Mouse (Mus musculus) hindbrain, embryonic 11.5 days (tissue): ENCODE results near the gene Timm17b. TPM values are rescaled to one million over a fixed set of nuclear protein-coding genes. Genes with fewer than 3 reads are reported as not detected.

ENCODE experiments used
- polyA plus RNA-seq: library from polyadenylated mRNA; unstranded; fragments of >200 nt; fragmentation: Nextera tagmentation; extraction: Ambion mirVana; gene quantifications from 2 replicates; pipeline ENCODE4 v1.2.1, GENCODE M21; 2014

Gene Timm17b
- polyA plus RNA-seq, 1 experiment from 2014 or later = 168 TPM

Other genes starting within 250 kb of the Timm17b start
- 1.9 and 2.5 TPM in 2 replicates for gene Prickle3, start 242.1 kb upstream of the Timm17b start, polyA plus RNA-seq
- 45.7 and 49.3 TPM in 2 replicates for gene Plp2, start 228.0 kb upstream of the Timm17b start, polyA plus RNA-seq
- 0.07 and 0.25 TPM in 2 replicates for gene Magix, start 218.1 kb upstream of the Timm17b start, polyA plus RNA-seq
- gene Gpkow, start 202.2 kb upstream of the Timm17b start, polyA plus RNA-seq = 35.6 and 47.7 TPM in 2 replicates
- gene Wdr45, start 185.0 kb upstream of the Timm17b start, polyA plus RNA-seq = 16.1 and 18.7 TPM in 2 replicates
- gene Gm45208, start 177.1 kb upstream of the Timm17b start, polyA plus RNA-seq = not detected in 2 replicates
- gene Praf2, start 170.9 kb upstream of the Timm17b start, polyA plus RNA-seq = 98.3 and 108 TPM in 2 replicates
- gene Ccdc120, start 148.5 kb upstream of the Timm17b start, polyA plus RNA-seq = 19.9 and 21.5 TPM in 2 replicates
- 18.5 and 21.7 TPM in 2 replicates for gene Tfe3, start 136.8 kb upstream of the Timm17b start, polyA plus RNA-seq
- gene Gripap1, start 109.6 kb upstream of the Timm17b start, polyA plus RNA-seq = 46.1 and 53.6 TPM in 2 replicates
- 1.6 and 2.2 TPM in 2 replicates for gene Kcnd1, start 77.1 kb upstream of the Timm17b start, polyA plus RNA-seq
- 32.4 and 37.5 TPM in 2 replicates for gene Otud5, start 58.0 kb upstream of the Timm17b start, polyA plus RNA-seq
- 6.4 and 7.1 TPM in 2 replicates for gene Pim2, start 21.1 kb upstream of the Timm17b start, polyA plus RNA-seq
- 11.5 and 13.3 TPM in 2 replicates for gene Slc35a2, start 15.3 kb upstream of the Timm17b start, polyA plus RNA-seq
- 155 and 161 TPM in 2 replicates for gene Pqbp1, start 88 bp upstream of the Timm17b start, polyA plus RNA-seq
- not detected in 2 replicates for gene Gm10491, start 8.5 kb downstream of the Timm17b start, polyA plus RNA-seq
- not detected in 2 replicates for gene Gm10490, start 10.2 kb downstream of the Timm17b start, polyA plus RNA-seq
- gene Pcsk1n, start 20.5 kb downstream of the Timm17b start, polyA plus RNA-seq = 23.9 and 25.9 TPM in 2 replicates
- gene Eras, start 29.2 kb downstream of the Timm17b start, polyA plus RNA-seq = not detected in 2 replicates
- gene Hdac6, start 48.5 kb downstream of the Timm17b start, polyA plus RNA-seq = 46.0 and 48.5 TPM in 2 replicates
- 3.9 and 4.9 TPM in 2 replicates for gene Gata1, start 78.7 kb downstream of the Timm17b start, polyA plus RNA-seq
- not detected in 2 replicates for gene Glod5, start 119.1 kb downstream of the Timm17b start, polyA plus RNA-seq
- gene Suv39h1, start 175.4 kb downstream of the Timm17b start, polyA plus RNA-seq = 59.8 and 68.7 TPM in 2 replicates
- gene Was, start 191.1 kb downstream of the Timm17b start, polyA plus RNA-seq = 0.49 and 0.91 TPM in 2 replicates
- gene Wdr13, start 233.5 kb downstream of the Timm17b start, polyA plus RNA-seq = 25.6 and 30.8 TPM in 2 replicates
- 450 and 452 TPM in 2 replicates for gene Rbm3, start 246.5 kb downstream of the Timm17b start, polyA plus RNA-seq